Mouse (Mus musculus) embryonic fibroblast, embryonic 13.5 days (primary cell): ENCODE measurements around the gene Mlx. TPM values are rescaled to one million over a fixed set of nuclear protein-coding genes. Genes with fewer than 3 reads are reported as not detected.

Experiments used
- H3K27ac ChIP-seq: 2 replicates; pipeline ENCODE4 v1.5.1; 2012; ENCODE audit warnings: low read length, control low read depth, inconsistent platforms; ENCODE audit not compliant: insufficient read depth
- H3K4me1 ChIP-seq: 2 replicates; pipeline ENCODE4 v1.6.1; 2011; ENCODE audit warnings: low read length; ENCODE audit not compliant: control insufficient read depth, insufficient read depth
- H3K4me3 ChIP-seq: 2 replicates; pipeline ENCODE4 v1.5.1; 2011; ENCODE audit warnings: mild to moderate bottlenecking, control low read depth, low read length; ENCODE audit not compliant: insufficient read depth
- CTCF ChIP-seq: IDR thresholded peaks from 2 replicates; pipeline ENCODE4 v1.5.1; 2011; ENCODE audit warnings: mild to moderate bottlenecking, control low read depth, low read length, moderate library complexity, borderline replicate concordance; ENCODE audit not compliant: insufficient read depth
- POLR2A ChIP-seq: IDR thresholded peaks from 2 replicates; pipeline ENCODE4 v1.6.1; 2011; ENCODE audit warnings: low read depth, mild to moderate bottlenecking, control low read depth, low read length, moderate library complexity
- polyA plus RNA-seq: library from polyadenylated mRNA; stranded (reverse); fragments of >200 nt; gene quantifications from 2 replicates; pipeline ENCODE4 v1.2.4, GENCODE M21; 2011; ENCODE audit warnings: low read depth; ENCODE audit not compliant: missing spikeins, insufficient read length

Mlx gene
- polyA plus RNA-seq, 1 experiment: 30.1 TPM

GRCm38 (mm10) chr11:101063676-101064327, 23.3 kb upstream of the Mlx start:
- no peak for TF ChIP-seq CTCF
- TF ChIP-seq POLR2A: no peak
- Histone ChIP-seq H3K4me1 (peaks cover 26% of the 10 kb centered on the region), H3K27ac (peak overlapping the region; percentile 93), H3K4me3 (no peak overlapping the region)

- peaks cover 23% of the 10 kb centered on the region for H3K4me1 ChIP-seq
- no peak overlapping the region for H3K4me3 ChIP-seq
- TF ChIP-seq CTCF (no peak), POLR2A (no peak)
- H3K27ac ChIP-seq: peak overlapping the region; percentile 44
Observed at GRCm38 (mm10) chr11:101064462-101064861, 22.6 kb upstream of the Mlx start.

GRCm38 (mm10) chr11:101065002-101065401, 22.1 kb upstream of the Mlx start:
- H3K27ac ChIP-seq: no peak overlapping the region
- TF ChIP-seq POLR2A (no peak), CTCF (no peak)
- H3K4me1 ChIP-seq: peaks cover 19% of the 10 kb centered on the region
- H3K4me3 ChIP-seq: no peak overlapping the region

GRCm38 (mm10) chr11:101066549-101067412, 20.3 kb upstream of the Mlx start:
- TF ChIP-seq POLR2A (no peak), CTCF (peak; percentile 93)
- H3K4me1 ChIP-seq: peaks cover 14% of the 10 kb centered on the region
- no peak overlapping the region; the same call in 1 of the 2 replicates for H3K4me3 ChIP-seq
- H3K27ac ChIP-seq: no peak overlapping the region

- H3K4me3 ChIP-seq: peak within 1 kb of the TSS; percentile 51
- TF ChIP-seq CTCF: no peak
- TF ChIP-seq POLR2A: peak; percentile 86
- H3K27ac ChIP-seq: no peak within 1 kb of the TSS
- no peaks in the 10 kb centered on the region; the same call in 1 of the 2 replicates for H3K4me1 ChIP-seq
Observed at GRCm38 (mm10) chr11:101069391-101070188, 17.5 kb upstream of the Mlx start, which contains the start of gene Naglu. Naglu (plus strand) TSS chr11:101070012.

GRCm38 (mm10) chr11:101070189-101070527, 16.9 kb upstream of the Mlx start:
- peak overlapping the region; percentile 51 for H3K4me3 ChIP-seq
- H3K27ac ChIP-seq: no peak overlapping the region
- TF ChIP-seq CTCF (no peak), POLR2A (no peak)
- no peaks in the 10 kb centered on the region; the same call in 1 of the 2 replicates for H3K4me1 ChIP-seq

- no peak overlapping the region for H3K27ac ChIP-seq
- H3K4me1 ChIP-seq: no peaks in the 10 kb centered on the region; the same call in 1 of the 2 replicates
- peak overlapping the region; percentile 51; the same call in 1 of the 2 replicates for H3K4me3 ChIP-seq
- TF ChIP-seq POLR2A (no peak), CTCF (no peak)
Observed at GRCm38 (mm10) chr11:101070987-101071386, 16.1 kb upstream of the Mlx start.

- TF ChIP-seq CTCF (no peak), POLR2A (no peak)
- Histone ChIP-seq H3K27ac (no peak overlapping the region), H3K4me1 (no peaks in the 10 kb centered on the region; the same call in 1 of the 2 replicates), H3K4me3 (no peak overlapping the region)
Observed at GRCm38 (mm10) chr11:101071810-101072428, 15.2 kb upstream of the Mlx start.

- Histone ChIP-seq H3K27ac (no peak within 1 kb of the TSS), H3K4me3 (no peak within 1 kb of the TSS), H3K4me1 (no peaks in the 10 kb centered on the region)
- TF ChIP-seq POLR2A (no peak), CTCF (no peak)
Observed at GRCm38 (mm10) chr11:101078121-101078520, 9.0 kb upstream of the Mlx start, which contains the start of gene Hsd17b1. Hsd17b1 (plus strand) TSS chr11:101078411.
